Mouse (Mus musculus): ENCODE results near the gene Sp100. TPM values are rescaled to one million over a fixed set of nuclear protein-coding genes. Genes with fewer than 3 reads are reported as not detected.

The Sp100 gene
- polyA plus RNA-seq, 1 experiment from 2014 or later: 19.2 TPM

- WGBS: 30% methylated on average over 4 of the region's 4 CpGs
- no peak overlapping the region for H3K9ac ChIP-seq (ENCODE audit: low read depth, low read length)
- no peak overlapping the region for H3K4me2 ChIP-seq (ENCODE audit: low read length)
- no peak for ATAC-seq (replicated peaks; ENCODE audit: low FRiP score, low read depth)
- H3K9me3 ChIP-seq (replicated peaks; ENCODE audit: low read length): no peaks in the 10 kb centered on the region
- H3K27me3 ChIP-seq (ENCODE audit: insufficient read depth, low read length): no peaks in the 10 kb centered on the region
- DNase-seq (ENCODE audit: low spot score): no peak
- H3K36me3 ChIP-seq (ENCODE audit: insufficient read depth, low read length): no peaks in the 10 kb centered on the region
- H3K27ac ChIP-seq: no peak overlapping the region
- no peaks in the 10 kb centered on the region for H3K4me1 ChIP-seq (replicated peaks; ENCODE audit: insufficient read depth, low read length)
- TF ChIP-seq CTCF (IDR thresholded peaks at IDR 0.05; ENCODE audit: low read depth): no peak
- H3K4me3 ChIP-seq (replicated peaks; ENCODE audit: low read depth, low read length): no peak overlapping the region
These were observed 69.3 kb downstream of the Sp100 start for GRCm38 (mm10) chr1:85719049-85719448.

GRCm38 (mm10) chr1:85720220-85720893, 70.6 kb downstream of the Sp100 start:
- DNase-seq (ENCODE audit: low spot score): no peak
- Histone ChIP-seq H3K4me1 (replicated peaks; ENCODE audit: insufficient read depth, low read length) (no peaks in the 10 kb centered on the region), H3K4me3 (replicated peaks; ENCODE audit: low read depth, low read length) (no peak overlapping the region), H3K4me2 (ENCODE audit: low read length) (no peak overlapping the region), H3K9me3 (replicated peaks; ENCODE audit: low read length) (no peaks in the 10 kb centered on the region), H3K9ac (ENCODE audit: low read depth, low read length) (no peak overlapping the region), H3K36me3 (ENCODE audit: insufficient read depth, low read length) (no peaks in the 10 kb centered on the region), H3K27me3 (ENCODE audit: insufficient read depth, low read length) (no peaks in the 10 kb centered on the region), H3K27ac (no peak overlapping the region)
- TF ChIP-seq CTCF (IDR thresholded peaks at IDR 0.05; ENCODE audit: low read depth): no peak
- ATAC-seq (replicated peaks; ENCODE audit: low FRiP score, low read depth): no peak
- WGBS: 69% methylated on average over 10 of the region's 10 CpGs

GRCm38 (mm10) chr1:85730471-85730870, 80.7 kb downstream of the Sp100 start:
- no peak overlapping the region for H3K4me2 ChIP-seq (ENCODE audit: low read length)
- 78% methylated on average over 6 of the region's 6 CpGs for WGBS
- ATAC-seq (replicated peaks; ENCODE audit: low FRiP score, low read depth): no peak
- no peak for TF ChIP-seq CTCF (IDR thresholded peaks at IDR 0.05; ENCODE audit: low read depth)
- H3K27me3 ChIP-seq (ENCODE audit: insufficient read depth, low read length): no peaks in the 10 kb centered on the region
- H3K4me1 ChIP-seq (replicated peaks; ENCODE audit: insufficient read depth, low read length): no peaks in the 10 kb centered on the region
- H3K36me3 ChIP-seq (ENCODE audit: insufficient read depth, low read length): no peaks in the 10 kb centered on the region
- H3K27ac ChIP-seq: no peak overlapping the region
- no peak overlapping the region for H3K4me3 ChIP-seq (replicated peaks; ENCODE audit: low read depth, low read length)
- no peak overlapping the region for H3K9ac ChIP-seq (ENCODE audit: low read depth, low read length)
- DNase-seq (ENCODE audit: low spot score): no peak
- no peaks in the 10 kb centered on the region for H3K9me3 ChIP-seq (replicated peaks; ENCODE audit: low read length)

- no peak for ATAC-seq (replicated peaks; ENCODE audit: low FRiP score, low read depth)
- no peaks in the 10 kb centered on the region for H3K4me1 ChIP-seq (replicated peaks; ENCODE audit: insufficient read depth, low read length)
- no peak for DNase-seq (ENCODE audit: low spot score)
- no peak overlapping the region for H3K9ac ChIP-seq (ENCODE audit: low read depth, low read length)
- no peaks in the 10 kb centered on the region for H3K27me3 ChIP-seq (ENCODE audit: insufficient read depth, low read length)
- H3K27ac ChIP-seq: no peak overlapping the region
- H3K9me3 ChIP-seq (replicated peaks; ENCODE audit: low read length): no peaks in the 10 kb centered on the region
- WGBS: 79% methylated on average over 3 of the region's 3 CpGs
- H3K4me3 ChIP-seq (replicated peaks; ENCODE audit: low read depth, low read length): no peak overlapping the region
- H3K36me3 ChIP-seq (ENCODE audit: insufficient read depth, low read length): no peaks in the 10 kb centered on the region
- TF ChIP-seq CTCF (IDR thresholded peaks at IDR 0.05; ENCODE audit: low read depth): no peak
- no peak overlapping the region for H3K4me2 ChIP-seq (ENCODE audit: low read length)
These were observed 82.8 kb downstream of the Sp100 start for GRCm38 (mm10) chr1:85732581-85732980.

- Histone ChIP-seq H3K27ac (no peak overlapping the region), H3K9ac (ENCODE audit: low read depth, low read length) (no peak overlapping the region), H3K4me3 (replicated peaks; ENCODE audit: low read depth, low read length) (no peak overlapping the region), H3K9me3 (replicated peaks; ENCODE audit: low read length) (no peaks in the 10 kb centered on the region), H3K36me3 (ENCODE audit: insufficient read depth, low read length) (no peaks in the 10 kb centered on the region), H3K4me2 (ENCODE audit: low read length) (no peak overlapping the region), H3K27me3 (ENCODE audit: insufficient read depth, low read length) (no peaks in the 10 kb centered on the region), H3K4me1 (replicated peaks; ENCODE audit: insufficient read depth, low read length) (no peaks in the 10 kb centered on the region)
- 69% methylated on average over 1 of the region's 1 CpGs for WGBS
- no peak for TF ChIP-seq CTCF (IDR thresholded peaks at IDR 0.05; ENCODE audit: low read depth)
- no peak for ATAC-seq (replicated peaks; ENCODE audit: low FRiP score, low read depth)
- DNase-seq (ENCODE audit: low spot score): no peak
These were observed 84.7 kb downstream of the Sp100 start for GRCm38 (mm10) chr1:85734511-85734910.

- no peak overlapping the region for H3K9ac ChIP-seq (ENCODE audit: low read depth, low read length)
- TF ChIP-seq CTCF (IDR thresholded peaks at IDR 0.05; ENCODE audit: low read depth): no peak
- H3K4me3 ChIP-seq (replicated peaks; ENCODE audit: low read depth, low read length): no peak overlapping the region
- H3K27me3 ChIP-seq (ENCODE audit: insufficient read depth, low read length): no peaks in the 10 kb centered on the region
- ATAC-seq (replicated peaks; ENCODE audit: low FRiP score, low read depth): no peak
- H3K9me3 ChIP-seq (replicated peaks; ENCODE audit: low read length): no peaks in the 10 kb centered on the region
- H3K36me3 ChIP-seq (ENCODE audit: insufficient read depth, low read length): no peaks in the 10 kb centered on the region
- peak overlapping the region; percentile 52; the same call in 1 of the 2 replicates for H3K4me2 ChIP-seq (ENCODE audit: low read length)
- 69% methylated on average over 13 of the region's 13 CpGs for WGBS
- no peak for DNase-seq (ENCODE audit: low spot score)
- no peaks in the 10 kb centered on the region for H3K4me1 ChIP-seq (replicated peaks; ENCODE audit: insufficient read depth, low read length)
- no peak overlapping the region for H3K27ac ChIP-seq
These were observed 85.8 kb downstream of the Sp100 start for GRCm38 (mm10) chr1:85735463-85736123.
